Mouse (Mus musculus) G1E (cell line): ENCODE measurements around the gene Vgll2.

Experiments used
- CTCF ChIP-seq: IDR thresholded peaks from 2 replicates; pipeline ENCODE4 v1.5.1; 2012; ENCODE audit warnings: low read depth, low read length, inconsistent platforms, mixed read lengths
- POLR2AphosphoS5 ChIP-seq: IDR thresholded peaks from 2 replicates; pipeline ENCODE4 v1.6.1; 2012; ENCODE audit warnings: low read depth, low read length, inconsistent platforms; ENCODE audit not compliant: insufficient replicate concordance
- TAL1 ChIP-seq: conservative IDR thresholded peaks from 2 replicates; pipeline ENCODE4 v1.6.1; 2012; ENCODE audit warnings: low read depth, low read length, inconsistent platforms, mixed read lengths

DNA sequence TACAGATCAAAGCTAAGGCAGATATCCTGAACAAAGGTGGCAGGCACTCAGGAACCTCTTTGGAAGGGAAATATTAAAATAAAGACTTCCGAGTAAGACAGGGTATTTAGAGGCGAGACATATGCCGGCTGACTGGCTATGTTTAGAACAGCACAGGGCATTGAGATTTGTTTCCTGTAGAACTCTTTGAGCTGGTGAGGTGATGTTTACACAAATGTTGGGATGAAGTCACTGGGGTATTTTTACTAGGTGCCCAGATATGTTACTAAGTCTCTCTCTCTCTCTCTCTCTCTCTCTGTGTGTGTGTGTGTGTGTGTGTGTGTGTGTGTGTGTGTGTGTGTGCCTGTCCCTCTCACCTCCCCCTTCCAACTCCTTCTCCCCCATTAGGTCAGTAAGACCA is 26.0 kb downstream of the Vgll2 start:
- TF ChIP-seq CTCF = no peak
- TF ChIP-seq TAL1 = no peak
- no peak for TF ChIP-seq POLR2AphosphoS5
